ENCODE assay signal across 8 mouse cellular contexts in genomic region chr7:116038511-116038910, GRCm38 (mm10). TPM values are rescaled to one million over a fixed set of nuclear protein-coding genes. Genes with fewer than 3 reads are reported as not detected.
DNase-seq lines count a peak whose midpoint lies in the region; ATAC-seq and TF ChIP-seq lines count a peak whose summit lies in the region.

Gene Sox6, minus strand, starts transcription at chr7:116038796.

- peak within 1 kb of the TSS; percentile 76 for H3K4me2 ChIP-seq in CH12.LX (ENCODE audit: insufficient read depth, low read depth, poor library complexity, severe bottlenecking)
- H3K4me2 ChIP-seq in forebrain, embryonic 15.5 days (replicated peaks) = peak within 1 kb of the TSS; percentile 75
- H3K4me2 ChIP-seq in midbrain, embryonic 14.5 days (ENCODE audit: low read length) = peak within 1 kb of the TSS; percentile 99

- H3K4me1 ChIP-seq in CH12.LX (ENCODE audit: control insufficient read depth in 1 of 2, insufficient read depth in 2 of 2) = peaks cover 0 to 12% of the 10 kb centered on the region in 2 experiments; a peak in 2 of 4 replicates
- peaks cover 54% of the 10 kb centered on the region for H3K4me1 ChIP-seq in forebrain, embryonic 15.5 days
- H3K4me1 ChIP-seq in hindbrain, embryonic 10.5 days (replicated peaks) = peaks cover 54% of the 10 kb centered on the region
- peaks cover 55% of the 10 kb centered on the region for H3K4me1 ChIP-seq in limb, embryonic 10.5 days
- peaks cover 22% of the 10 kb centered on the region for H3K4me1 ChIP-seq in midbrain, embryonic 14.5 days (ENCODE audit: control insufficient read depth, insufficient read depth, low read length)

- H3K9me3 ChIP-seq in CH12.LX (replicated peaks; ENCODE audit: low read length) = no peaks in the 10 kb centered on the region
- H3K9me3 ChIP-seq in forebrain, embryonic 15.5 days = no peaks in the 10 kb centered on the region
- H3K9me3 ChIP-seq in hindbrain, embryonic 10.5 days = no peaks in the 10 kb centered on the region
- no peaks in the 10 kb centered on the region for H3K9me3 ChIP-seq in limb, embryonic 10.5 days (replicated peaks)
- no peaks in the 10 kb centered on the region for H3K9me3 ChIP-seq in midbrain, embryonic 14.5 days (ENCODE audit: control insufficient read depth, low read length)

- H3K27ac ChIP-seq in CH12.LX (ENCODE audit: insufficient read depth, low read depth) = no peak within 1 kb of the TSS
- peak within 1 kb of the TSS; percentile 72 for H3K27ac ChIP-seq in forebrain, embryonic 15.5 days (replicated peaks)
- H3K27ac ChIP-seq in hindbrain, embryonic 10.5 days = peak within 1 kb of the TSS; percentile 72
- peak within 1 kb of the TSS; percentile 75 for H3K27ac ChIP-seq in limb, embryonic 10.5 days
- no peak within 1 kb of the TSS for H3K27ac ChIP-seq in midbrain, embryonic 14.5 days (replicated peaks; ENCODE audit: low read depth, low read length)

- no peak for TF ChIP-seq RAD21 in CH12.LX (IDR thresholded peaks at IDR 0.05; ENCODE audit: low read depth, low read length)

- peak within 1 kb of the TSS in 1 of 3 experiments; percentile 60 for H3K4me3 ChIP-seq in CH12.LX (replicated peaks in 1 of 3; ENCODE audit: low read depth in 2 of 3, low read length in 2 of 3, poor library complexity in 1 of 3)
- H3K4me3 ChIP-seq in forebrain, embryonic 15.5 days = peak within 1 kb of the TSS; percentile 53
- peak within 1 kb of the TSS; percentile 64 for H3K4me3 ChIP-seq in hindbrain, embryonic 10.5 days
- H3K4me3 ChIP-seq in limb, embryonic 10.5 days = peak within 1 kb of the TSS; percentile 62
- H3K4me3 ChIP-seq in midbrain, embryonic 14.5 days (replicated peaks; ENCODE audit: low read depth, low read length) = peak within 1 kb of the TSS; percentile 50

- TF ChIP-seq CTCF in CH12.LX (conservative IDR thresholded peaks at IDR 0.05 in 1 of 2, IDR thresholded peaks at IDR 0.05 in 1 of 2; ENCODE audit: low read depth in 2 of 2, low read length in 2 of 2) = no peak

- H3K79me2 ChIP-seq in CH12.LX (replicated peaks; ENCODE audit: control insufficient read depth, extremely low read depth, insufficient read depth, poor library complexity, severe bottlenecking) = no peaks in the 10 kb centered on the region

- H3K36me3 ChIP-seq in CH12.LX (replicated peaks in 1 of 2; ENCODE audit: control insufficient read depth in 1 of 2, insufficient read depth in 1 of 2, low read length in 1 of 2) = no peaks in the 10 kb centered on the region
- H3K36me3 ChIP-seq in forebrain, embryonic 15.5 days = no peaks in the 10 kb centered on the region
- H3K36me3 ChIP-seq in hindbrain, embryonic 10.5 days = no peaks in the 10 kb centered on the region
- no peaks in the 10 kb centered on the region for H3K36me3 ChIP-seq in limb, embryonic 10.5 days
- no peaks in the 10 kb centered on the region for H3K36me3 ChIP-seq in midbrain, embryonic 14.5 days (ENCODE audit: control insufficient read depth, insufficient read depth, low read length)

- TF ChIP-seq EP300 in CH12.LX (IDR thresholded peaks at IDR 0.05; ENCODE audit: low read length) = no peak

- dilution Hi-C loops in CH12.LX (cut with MboI; ENCODE audit: extremely low pct_ligation_motif_present, extremely low pct_unique_long_range_greater_than_20kb, low sequenced_read_pairs) = no loop called here

- no peak within 1 kb of the TSS for H3K9ac ChIP-seq in CH12.LX (ENCODE audit: insufficient read depth, low read depth)
- peak within 1 kb of the TSS; percentile 43 for H3K9ac ChIP-seq in forebrain, embryonic 15.5 days (replicated peaks)
- H3K9ac ChIP-seq in midbrain, embryonic 14.5 days (replicated peaks; ENCODE audit: low read length) = peak within 1 kb of the TSS; percentile 51

- ATAC-seq in forebrain, embryonic 15.5 days (replicated peaks) = no peak
- ATAC-seq in midbrain, embryonic 14.5 days (ENCODE audit: low FRiP score, low TSS enrichment) = no peak

- peaks cover 54% of the 10 kb centered on the region for H3K27me3 ChIP-seq in CH12.LX (replicated peaks)
- peaks cover 12% of the 10 kb centered on the region; the same call in 1 of the 2 replicates for H3K27me3 ChIP-seq in forebrain, embryonic 15.5 days
- H3K27me3 ChIP-seq in hindbrain, embryonic 10.5 days (ENCODE audit: insufficient read depth, poor library complexity, severe bottlenecking) = peaks cover 86% of the 10 kb centered on the region
- peaks cover 82% of the 10 kb centered on the region for H3K27me3 ChIP-seq in limb, embryonic 10.5 days (ENCODE audit: low read depth, poor library complexity, severe bottlenecking)
- peaks cover 47% of the 10 kb centered on the region for H3K27me3 ChIP-seq in midbrain, embryonic 14.5 days (ENCODE audit: control insufficient read depth, insufficient read depth, low read length)

- in situ Hi-C loops in CH12.LX (cut with MboI; ENCODE audit: low pct_ligation_motif_present, low pct_unique_long_range_greater_than_20kb, low sequenced_read_pairs) = loop anchor here (25.0 kb wide), 2 partner anchors 826 to 1126 kb away; no protein-coding TSS in a partner anchor

- under 1% methylated on average over 11 of the region's 11 CpGs for WGBS in forebrain, embryonic 15.5 days
- under 1% methylated on average over 11 of the region's 11 CpGs for WGBS in hindbrain, embryonic 10.5 days
- under 1% methylated on average over 11 of the region's 11 CpGs for WGBS in limb, embryonic 10.5 days
- WGBS in midbrain, embryonic 14.5 days = 2% methylated on average over 11 of the region's 11 CpGs

- TF ChIP-seq POLR2A in CH12.LX (IDR thresholded peaks at IDR 0.05; ENCODE audit: low read depth, low read length) = no peak

- DNase-seq in CH12.LX (ENCODE audit: extremely low read depth) = no peak
- peak; percentile 9 for DNase-seq in adrenal gland, postnatal 10 days
- peak; percentile 43 for DNase-seq in hindbrain, embryonic 10.5 days (ENCODE audit: low spot score)
- DNase-seq in limb, embryonic 10.5 days (ENCODE audit: low spot score) = peak; percentile 58
- DNase-seq in midbrain, embryonic 14.5 days = peak; percentile 65
- DNase-seq in urinary bladder, postnatal 4 days (ENCODE audit: low spot score in 2 of 2) = no peak
- DNase-seq in right cerebral cortex, postnatal 10 days (ENCODE audit: low spot score in 2 of 2) = no peak

TF ChIP-seq in CH12.LX, 34 proteins besides CTCF, POLR2A, EP300 and RAD21:
- TF ChIP-seq MEF2A (IDR thresholded peaks at IDR 0.05; ENCODE audit: borderline replicate concordance, low read depth, low read length) = no peak
- TF ChIP-seq TCF12 (IDR thresholded peaks at IDR 0.05; ENCODE audit: low read depth, low read length) = no peak
- no peak for TF ChIP-seq ZKSCAN1 (IDR thresholded peaks at IDR 0.05; ENCODE audit: borderline replicate concordance, low read depth, low read length)
- no peak for TF ChIP-seq JUN (IDR thresholded peaks at IDR 0.05; ENCODE audit: insufficient read depth, low read depth, low read length)
- TF ChIP-seq ELF1 (IDR thresholded peaks at IDR 0.05; ENCODE audit: low read depth, low read length) = no peak
- TF ChIP-seq MYC (IDR thresholded peaks at IDR 0.05; ENCODE audit: low read depth, low read length) = no peak
- no peak for TF ChIP-seq BHLHE40 (IDR thresholded peaks at IDR 0.05; ENCODE audit: low read depth, low read length)
- no peak for TF ChIP-seq NRF1 (IDR thresholded peaks at IDR 0.05; ENCODE audit: low read depth, low read length)
- no peak for TF ChIP-seq RCOR1 (conservative IDR thresholded peaks at IDR 0.05; ENCODE audit: low read depth, low read length)
- no peak for TF ChIP-seq ZC3H11A (IDR thresholded peaks at IDR 0.05; ENCODE audit: low read depth, low read length)
- no peak for TF ChIP-seq USF2 (conservative IDR thresholded peaks at IDR 0.05; ENCODE audit: low read depth, low read length)
- no peak for TF ChIP-seq CHD2 (IDR thresholded peaks at IDR 0.05; ENCODE audit: low read length)
- TF ChIP-seq GABPA (IDR thresholded peaks at IDR 0.05; ENCODE audit: insufficient replicate concordance, low read depth, low read length) = no peak
- no peak for TF ChIP-seq MAZ (IDR thresholded peaks at IDR 0.05; ENCODE audit: low read depth, low read length)
- TF ChIP-seq ZMIZ1 (IDR thresholded peaks at IDR 0.05; ENCODE audit: low read depth, low read length) = no peak
- TF ChIP-seq ETS1 (conservative IDR thresholded peaks at IDR 0.05; ENCODE audit: low read depth, low read length) = no peak
- no peak for TF ChIP-seq UBTF (IDR thresholded peaks at IDR 0.05; ENCODE audit: low read depth, low read length)
- no peak for TF ChIP-seq E2F4 (IDR thresholded peaks at IDR 0.05; ENCODE audit: insufficient replicate concordance, low read depth, low read length)
- TF ChIP-seq ZNF384 (IDR thresholded peaks at IDR 0.05; ENCODE audit: low read depth, low read length) = no peak

RNA-seq across cellular contexts. Expression of gene Sox6, which starts in this region (rescaled TPM):
- 1.0 and 1.3 TPM in 2 replicates for total RNA-seq in CH12.LX (2012; rRNA removed)
- total RNA-seq in CH12.LX (2014; rRNA removed) = 0.09 and 0.11 TPM in 2 replicates
- 0.78 and 0.90 TPM in 2 replicates for polyA plus RNA-seq in CH12.LX (2012; ENCODE audit: insufficient read length, low read depth)
- total RNA-seq in adrenal gland, postnatal 10 days (2021) = 10 to 100 TPM; 40.0 to 42.9 TPM
- polyA plus RNA-seq in forebrain, embryonic 15.5 days (2015; fragmentation: Nextera tagmentation; extraction: Ambion mirVana) = 111 and 116 TPM in 2 replicates
- 20.3 and 22.5 TPM in 2 replicates for polyA plus RNA-seq in hindbrain, embryonic 10.5 days (2016; fragmentation: Nextera tagmentation; extraction: Ambion mirVana)
- polyA plus RNA-seq in limb, embryonic 10.5 days (2016; fragmentation: Nextera tagmentation; extraction: Ambion mirVana) = 16.5 and 23.7 TPM in 2 replicates
- 45.7 and 52.1 TPM in 2 replicates for polyA plus RNA-seq in midbrain, embryonic 14.5 days (2014; fragmentation: Nextera tagmentation; extraction: Ambion mirVana)

Comparison
In these comparisons a context has a peak if more than half of its experiments do, and no peak if none do; other contexts are left out.
1. RNA of gene Sox6 (total RNA-seq): 40.0 to 42.9 TPM in adrenal gland, postnatal 10 days; 0.09 to 1.3 TPM in CH12.LX; every median in the first group is over 10 times any median in the second.
2. DNase-seq: peak in adrenal gland, postnatal 10 days (single experiment), hindbrain, embryonic 10.5 days (single experiment), limb, embryonic 10.5 days (single experiment) and midbrain, embryonic 14.5 days (single experiment); none in CH12.LX (single experiment), urinary bladder, postnatal 4 days (0 of 2) and right cerebral cortex, postnatal 10 days (0 of 2).
3. H3K27ac ChIP-seq: peak in forebrain, embryonic 15.5 days (single experiment), hindbrain, embryonic 10.5 days (single experiment) and limb, embryonic 10.5 days (single experiment); none in CH12.LX (single experiment) and midbrain, embryonic 14.5 days (single experiment).
4. Peak in every context shown above with its lines, with median percentiles within 50 percentile points of each other: H3K4me2 ChIP-seq.